Mouse (Mus musculus): Measurements from ENCODE around the gene Twist2. TPM values are rescaled to one million over a fixed set of nuclear protein-coding genes. Genes with fewer than 3 reads are reported as not detected.

The Twist2 gene
- 2.7 and 3.3 TPM in 2 replicates for polyA plus RNA-seq (2012; rRNA removed)

GRCm38 (mm10) chr1:91800967-91801843 lies at the start of gene Twist2:
Twist2 (plus strand) TSS chr1:91801461.
- no peak within 1 kb of the TSS for H3K27ac ChIP-seq (ENCODE audit: insufficient read depth, low read depth, low read length)
- H3K4me1 ChIP-seq (ENCODE audit: control insufficient read depth, insufficient read depth, insufficient read length, low read length) = peaks cover 4% of the 10 kb centered on the region
- no peak for TF ChIP-seq POLR2A (IDR thresholded peaks at IDR 0.05; ENCODE audit: low read depth, low read length)
- no peak for TF ChIP-seq CTCF (IDR thresholded peaks at IDR 0.05; ENCODE audit: extremely low read depth, insufficient read length, insufficient replicate concordance, low read depth, low read length)
- H3K4me3 ChIP-seq (ENCODE audit: low read depth, low read length) = peak within 1 kb of the TSS; percentile 65
- peaks cover 13% of the 10 kb centered on the region for H3K27me3 ChIP-seq (ENCODE audit: control insufficient read depth, insufficient read depth, low read length)
- 2% methylated on average over 75 of the region's 77 CpGs for WGBS
- no peaks in the 10 kb centered on the region for H3K36me3 ChIP-seq (ENCODE audit: control insufficient read depth, insufficient read depth, low read length)

- no peaks in the 10 kb centered on the region for H3K4me1 ChIP-seq (ENCODE audit: control insufficient read depth, insufficient read depth, insufficient read length, low read length)
- no peaks in the 10 kb centered on the region for H3K36me3 ChIP-seq (ENCODE audit: control insufficient read depth, insufficient read depth, low read length)
- no peak overlapping the region for H3K4me3 ChIP-seq (ENCODE audit: low read depth, low read length)
- H3K27me3 ChIP-seq (ENCODE audit: control insufficient read depth, insufficient read depth, low read length) = no peaks in the 10 kb centered on the region
- TF ChIP-seq POLR2A (IDR thresholded peaks at IDR 0.05; ENCODE audit: low read depth, low read length) (no peak), CTCF (IDR thresholded peaks at IDR 0.05; ENCODE audit: extremely low read depth, insufficient read length, insufficient replicate concordance, low read depth, low read length) (no peak)
- H3K27ac ChIP-seq (ENCODE audit: insufficient read depth, low read depth, low read length) = no peak overlapping the region
- 79% methylated on average over 9 of the region's 9 CpGs for WGBS
Measured at GRCm38 (mm10) chr1:91752931-91753330, 48.3 kb upstream of the Twist2 start.

GRCm38 (mm10) chr1:91755102-91755501 lies 46.2 kb upstream of the Twist2 start:
- H3K4me1 ChIP-seq (ENCODE audit: control insufficient read depth, insufficient read depth, insufficient read length, low read length) = no peaks in the 10 kb centered on the region
- no peaks in the 10 kb centered on the region for H3K36me3 ChIP-seq (ENCODE audit: control insufficient read depth, insufficient read depth, low read length)
- H3K27me3 ChIP-seq (ENCODE audit: control insufficient read depth, insufficient read depth, low read length) = no peaks in the 10 kb centered on the region
- 1% methylated on average over 9 of the region's 9 CpGs for WGBS
- TF ChIP-seq POLR2A (IDR thresholded peaks at IDR 0.05; ENCODE audit: low read depth, low read length) (no peak), CTCF (IDR thresholded peaks at IDR 0.05; ENCODE audit: extremely low read depth, insufficient read length, insufficient replicate concordance, low read depth, low read length) (peak; percentile 75)
- H3K27ac ChIP-seq (ENCODE audit: insufficient read depth, low read depth, low read length) = no peak overlapping the region
- no peak overlapping the region for H3K4me3 ChIP-seq (ENCODE audit: low read depth, low read length)

- H3K27me3 ChIP-seq (ENCODE audit: control insufficient read depth, insufficient read depth, low read length) = no peaks in the 10 kb centered on the region
- peak overlapping the region; percentile 49 for H3K4me3 ChIP-seq (ENCODE audit: low read depth, low read length)
- TF ChIP-seq CTCF (IDR thresholded peaks at IDR 0.05; ENCODE audit: extremely low read depth, insufficient read length, insufficient replicate concordance, low read depth, low read length) (no peak), POLR2A (IDR thresholded peaks at IDR 0.05; ENCODE audit: low read depth, low read length) (no peak)
- no peak overlapping the region for H3K27ac ChIP-seq (ENCODE audit: insufficient read depth, low read depth, low read length)
- 28% methylated on average over 16 of the region's 16 CpGs for WGBS
- H3K36me3 ChIP-seq (ENCODE audit: control insufficient read depth, insufficient read depth, low read length) = no peaks in the 10 kb centered on the region
- H3K4me1 ChIP-seq (ENCODE audit: control insufficient read depth, insufficient read depth, insufficient read length, low read length) = no peaks in the 10 kb centered on the region
Measured at GRCm38 (mm10) chr1:91757292-91757691, 44.0 kb upstream of the Twist2 start.

- no peak for TF ChIP-seq POLR2A (IDR thresholded peaks at IDR 0.05; ENCODE audit: low read depth, low read length)
- TF ChIP-seq CTCF (IDR thresholded peaks at IDR 0.05; ENCODE audit: extremely low read depth, insufficient read length, insufficient replicate concordance, low read depth, low read length) = no peak
Measured at GRCm38 (mm10) chr1:91758143-91758542, 43.1 kb upstream of the Twist2 start.

GRCm38 (mm10) chr1:91758600-91759515 lies 42.4 kb upstream of the Twist2 start:
- Histone ChIP-seq H3K36me3 (ENCODE audit: control insufficient read depth, insufficient read depth, low read length) (no peaks in the 10 kb centered on the region), H3K4me1 (ENCODE audit: control insufficient read depth, insufficient read depth, insufficient read length, low read length) (no peaks in the 10 kb centered on the region), H3K27ac (ENCODE audit: insufficient read depth, low read depth, low read length) (no peak overlapping the region), H3K4me3 (ENCODE audit: low read depth, low read length) (no peak overlapping the region), H3K27me3 (ENCODE audit: control insufficient read depth, insufficient read depth, low read length) (no peaks in the 10 kb centered on the region)
- TF ChIP-seq CTCF (IDR thresholded peaks at IDR 0.05; ENCODE audit: extremely low read depth, insufficient read length, insufficient replicate concordance, low read depth, low read length) (no peak), POLR2A (IDR thresholded peaks at IDR 0.05; ENCODE audit: low read depth, low read length) (no peak)
- 62% methylated on average over 12 of the region's 12 CpGs for WGBS

More at GRCm38 (mm10) chr1:91758143-91758542, 43.1 kb upstream of the Twist2 start:
- Histone ChIP-seq H3K4me3 (ENCODE audit: low read depth, low read length) (no peak overlapping the region), H3K4me1 (ENCODE audit: control insufficient read depth, insufficient read depth, insufficient read length, low read length) (no peaks in the 10 kb centered on the region), H3K36me3 (ENCODE audit: control insufficient read depth, insufficient read depth, low read length) (no peaks in the 10 kb centered on the region), H3K27ac (ENCODE audit: insufficient read depth, low read depth, low read length) (no peak overlapping the region), H3K27me3 (ENCODE audit: control insufficient read depth, insufficient read depth, low read length) (no peaks in the 10 kb centered on the region)
- 38% methylated on average over 2 of the region's 2 CpGs for WGBS
